Mouse (Mus musculus) brain, embryonic 14.5 days (tissue): ENCODE data around the gene Slc25a36.

Source experiments
- CTCF ChIP-seq: fragments of 200-500 bp; IDR thresholded peaks from 2 replicates; pipeline ENCODE4 v1.5.1; 2012; ENCODE audit warnings: inconsistent platforms, mild to moderate bottlenecking, moderate library complexity, borderline replicate concordance; ENCODE audit not compliant: insufficient read depth, insufficient read length; ENCODE audit errors: extremely low read depth
- POLR2A ChIP-seq: fragments of 200-500 bp; IDR thresholded peaks from 2 replicates; pipeline ENCODE4 v1.6.1; 2012; ENCODE audit warnings: mild to moderate bottlenecking, inconsistent platforms, borderline replicate concordance; ENCODE audit not compliant: poor library complexity, insufficient read depth, insufficient read length, severe bottlenecking; ENCODE audit errors: extremely low read depth

DNA sequence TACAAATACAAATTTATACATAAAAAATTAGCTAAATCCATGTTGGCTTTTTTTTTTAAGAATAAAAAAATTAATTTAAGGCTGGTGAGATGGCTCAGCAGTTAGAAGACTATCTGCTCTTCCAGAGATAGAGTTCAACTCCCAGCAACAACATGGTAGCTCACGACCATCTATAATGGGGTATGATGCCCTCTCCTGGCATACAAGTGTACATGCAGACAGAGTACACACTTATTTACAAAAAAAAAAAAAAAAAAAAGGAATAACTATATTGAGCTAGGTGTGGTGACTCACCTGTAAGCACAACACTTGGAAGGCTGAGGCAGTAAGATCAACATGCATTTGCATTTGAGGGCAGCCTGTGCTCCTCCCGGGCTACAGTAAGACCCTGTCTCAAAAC lies 26.3 kb downstream of the Slc25a36 start:
- TF ChIP-seq CTCF (no peak), POLR2A (no peak)
